Mouse (Mus musculus) layer of hippocampus, adult 11-12 months (tissue): ENCODE measurements around the gene Tti1.
"Not testable (repeated sequence)": the region's sequence is repeated elsewhere in the genome, so short reads cannot be mapped to it uniquely, and the experiment has no call there.

Experiments used
- DNase-seq: peaks from one replicate; pipeline ENCODE4 v3.0.0; 2022; ENCODE audit warnings: low spot score

Gene Tti1

GRCm38 (mm10) chr2:158028354-158028863, at the start of gene Tti1, which contains the start of gene Rprd1b:
Gene Tti1, minus strand, starts transcription at chr2:158028433.
Gene Rprd1b, plus strand, starts transcription at chr2:158028497.
- peak; percentile 94 for DNase-seq

- DNase-seq: no peak
Measured at GRCm38 (mm10) chr2:158077981-158078380, 49.7 kb upstream of the Tti1 start.

- DNase-seq: no peak
Measured at GRCm38 (mm10) chr2:158076690-158077089, 48.5 kb upstream of the Tti1 start.

GRCm38 (mm10) chr2:158074835-158075234, 46.6 kb upstream of the Tti1 start:
- no peak for DNase-seq

DNA sequence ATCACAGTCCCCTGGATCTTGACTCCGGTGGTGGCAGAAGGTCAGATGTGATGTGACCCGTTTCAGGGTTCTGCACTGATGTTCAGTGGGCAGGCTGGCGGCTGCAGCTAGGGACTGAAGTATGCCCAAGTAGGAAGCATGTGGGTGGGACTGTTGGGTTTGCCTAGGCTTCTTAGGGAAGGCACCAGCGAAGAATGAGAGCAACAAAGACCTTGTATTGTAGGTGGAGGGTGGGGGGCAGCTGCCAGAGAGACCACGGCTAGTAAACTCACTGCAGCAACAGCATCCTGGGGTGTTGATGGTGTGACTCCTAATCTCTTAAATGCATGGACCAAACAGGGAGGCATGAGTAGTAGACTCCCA, 43.4 kb upstream of the Tti1 start:
- DNase-seq: no peak

- no peak for DNase-seq
Measured at GRCm38 (mm10) chr2:158070885-158071632, 42.8 kb upstream of the Tti1 start.

- no peak for DNase-seq
Measured at GRCm38 (mm10) chr2:158068444-158068971, 40.3 kb upstream of the Tti1 start.

DNA sequence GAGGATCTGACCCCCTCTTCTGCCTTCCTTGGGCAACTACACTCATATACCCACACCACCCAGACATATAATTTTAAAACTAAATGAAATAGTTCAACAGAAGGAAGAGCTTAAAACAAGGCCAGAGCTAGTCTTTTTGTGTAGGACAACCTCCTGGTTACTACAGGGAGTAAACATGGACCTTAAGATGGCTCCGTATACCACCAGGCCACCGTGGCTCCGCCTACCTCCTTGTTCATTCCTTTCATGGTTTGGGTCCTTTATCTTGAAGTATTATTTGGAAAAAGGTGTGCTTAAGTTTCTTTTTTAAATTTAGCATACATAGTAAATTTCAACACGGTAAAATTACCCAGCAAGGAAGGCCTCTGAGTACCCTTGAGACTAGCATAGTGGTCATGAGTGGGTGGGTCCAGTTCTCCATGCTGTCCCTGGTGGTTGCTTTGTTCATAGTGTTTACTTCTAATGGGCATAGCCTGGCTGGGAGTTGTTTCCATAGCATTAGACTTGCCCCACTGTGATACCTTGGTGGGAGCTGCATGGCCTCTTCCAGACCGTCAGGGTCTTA, 39.1 kb upstream of the Tti1 start:
- DNase-seq: no peak

- DNase-seq: no peak
Measured at GRCm38 (mm10) chr2:158066456-158066855, 38.2 kb upstream of the Tti1 start.

DNA sequence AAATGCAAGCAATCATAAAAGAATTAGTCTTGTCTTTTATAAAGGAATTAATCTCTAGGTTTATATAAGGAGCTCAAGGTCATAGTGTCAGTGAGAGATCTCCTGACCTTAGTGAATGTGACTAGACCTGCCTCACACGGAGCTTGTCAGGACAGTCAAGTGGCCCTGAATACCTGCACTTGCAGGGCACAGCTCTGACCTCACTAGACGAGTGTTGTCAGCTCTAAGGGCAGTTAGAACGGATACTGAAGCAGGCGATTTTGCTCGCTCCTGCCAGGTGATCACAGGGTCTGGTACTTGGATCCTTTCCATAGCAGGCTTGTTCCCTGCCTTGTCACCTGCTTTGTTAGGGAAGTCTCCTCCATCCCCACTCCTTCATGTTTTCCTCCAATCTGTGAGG, 36.8 kb upstream of the Tti1 start:
- no peak for DNase-seq

- peak; percentile 35 for DNase-seq
Measured at GRCm38 (mm10) chr2:158064571-158065048, 36.4 kb upstream of the Tti1 start.

DNA sequence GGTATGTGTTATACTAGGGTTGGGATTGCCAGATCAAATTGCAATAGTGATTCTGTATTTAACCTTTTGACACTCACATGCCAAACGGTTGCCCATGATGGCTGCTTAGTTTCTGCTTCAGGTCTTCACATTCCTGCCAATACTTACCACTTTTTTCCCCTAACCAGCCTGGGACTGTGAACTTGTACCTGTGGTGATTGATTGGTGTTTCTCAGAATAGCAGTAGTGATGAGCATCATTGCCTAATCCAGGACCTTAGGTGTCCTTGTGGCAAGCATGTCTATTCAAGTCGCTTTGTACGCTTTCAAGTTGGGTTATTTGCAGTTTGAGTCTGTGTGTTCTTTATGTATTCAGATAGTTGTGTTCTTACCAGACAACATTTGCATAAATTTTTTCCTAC, 34.8 kb upstream of the Tti1 start:
- DNase-seq: no peak

DNA sequence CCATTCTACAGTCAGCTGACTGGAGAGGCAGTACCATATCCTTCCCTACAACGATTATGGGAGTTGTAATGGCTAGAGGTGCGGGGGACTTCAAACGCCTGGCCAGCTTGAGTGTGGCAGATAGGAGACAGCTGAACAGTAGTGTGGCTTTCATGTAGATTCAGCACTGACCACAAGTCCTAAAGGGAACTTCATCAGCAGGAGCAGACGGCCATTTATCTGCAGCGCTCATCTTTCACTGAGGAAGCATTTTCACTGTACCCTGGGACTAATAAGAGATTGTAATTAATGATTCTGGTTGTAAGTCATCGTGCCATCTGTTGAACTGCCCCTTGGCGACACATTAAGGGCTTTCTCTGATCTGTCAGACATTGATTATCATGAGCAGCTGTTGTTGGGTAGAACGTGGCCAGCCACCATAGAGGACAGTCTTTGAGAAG, 31.5 kb upstream of the Tti1 start:
- no peak for DNase-seq

GRCm38 (mm10) chr2:158058534-158058933, 30.3 kb upstream of the Tti1 start:
- peak; percentile 68 for DNase-seq

GRCm38 (mm10) chr2:158057030-158057429, 28.8 kb upstream of the Tti1 start:
- no peak for DNase-seq

- not testable (repeated sequence) for DNase-seq
Measured at GRCm38 (mm10) chr2:158055383-158055782, 27.1 kb upstream of the Tti1 start.

- no peak for DNase-seq
Measured at GRCm38 (mm10) chr2:158054596-158054995, 26.4 kb upstream of the Tti1 start.

DNA sequence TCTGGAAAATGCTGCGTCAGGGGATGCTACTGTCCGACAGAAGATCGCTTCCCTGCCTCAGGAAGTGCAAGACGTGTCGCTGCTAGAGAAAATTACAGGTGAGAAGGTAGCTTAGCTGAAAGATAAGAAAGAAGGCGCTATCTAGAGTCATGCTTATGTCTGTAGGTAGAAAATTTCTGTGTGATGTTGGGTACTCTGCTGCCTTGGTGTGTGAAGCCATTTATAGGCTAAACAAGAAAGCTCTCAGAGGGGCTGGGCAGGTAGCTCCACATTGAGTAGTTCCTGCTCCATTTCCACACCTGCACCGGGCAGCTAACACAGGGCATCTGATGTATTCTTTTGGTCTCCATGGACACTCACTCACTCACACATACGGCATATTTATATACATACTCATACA, 21.9 kb upstream of the Tti1 start:
- no peak for DNase-seq

DNA sequence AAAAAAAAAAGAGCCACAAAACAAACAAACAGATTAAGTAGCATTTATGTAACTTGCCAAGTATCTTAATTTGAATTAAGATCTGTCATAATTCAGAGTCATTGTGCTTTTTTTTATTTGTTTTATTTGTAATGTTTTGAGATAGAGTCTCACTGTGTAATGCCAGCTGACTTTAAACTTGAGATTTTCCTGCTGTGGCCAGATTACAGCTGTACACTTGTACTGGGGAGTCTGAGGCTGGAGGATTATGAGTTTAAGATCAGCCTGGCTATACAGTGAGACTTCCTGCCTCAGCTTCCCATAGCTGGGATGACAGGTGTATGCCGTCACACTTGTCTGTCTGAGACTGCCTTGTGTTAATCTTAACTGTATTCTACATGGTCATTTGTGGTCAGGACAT, 20.5 kb upstream of the Tti1 start:
- no peak for DNase-seq

DNA sequence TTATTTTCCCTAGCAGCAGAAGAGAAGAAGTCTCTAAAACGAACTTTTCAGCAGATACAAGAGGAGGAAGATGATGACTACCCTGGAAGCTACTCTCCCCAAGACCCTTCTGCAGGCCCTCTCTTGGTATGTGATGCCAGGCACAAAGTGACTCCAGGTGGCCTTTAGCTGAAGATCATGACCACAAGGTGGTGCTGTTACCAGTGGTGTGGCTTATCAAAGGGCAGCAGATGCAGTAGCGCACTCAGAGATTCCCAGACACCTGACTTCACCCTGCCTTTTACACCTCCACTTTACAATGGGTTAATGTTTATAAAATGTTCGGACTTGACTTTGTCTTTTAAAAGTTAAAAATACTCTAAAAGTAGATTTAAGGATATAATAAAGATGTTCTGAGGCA, 19.7 kb upstream of the Tti1 start:
- DNase-seq: peak; percentile 57

DNA sequence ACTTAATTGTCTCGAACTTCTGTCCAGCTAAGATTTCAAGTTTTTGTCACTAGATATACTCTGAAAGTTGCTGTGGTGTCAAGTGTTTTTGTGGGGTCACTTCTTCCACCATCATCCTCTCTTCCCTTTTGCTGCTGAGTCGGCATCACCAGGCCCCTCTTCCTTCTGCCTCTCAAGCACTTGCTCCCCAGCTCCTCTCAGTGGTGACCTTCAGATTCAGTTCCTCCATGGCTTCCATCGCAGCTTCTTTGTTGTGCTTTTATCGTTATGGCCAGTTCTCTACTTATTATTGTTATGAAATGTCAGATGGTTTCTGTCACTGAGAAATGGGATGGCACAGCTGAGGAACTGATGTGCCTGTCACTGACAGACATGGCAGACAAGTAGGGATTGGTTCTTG, 18.0 kb upstream of the Tti1 start:
- DNase-seq: no peak

DNA sequence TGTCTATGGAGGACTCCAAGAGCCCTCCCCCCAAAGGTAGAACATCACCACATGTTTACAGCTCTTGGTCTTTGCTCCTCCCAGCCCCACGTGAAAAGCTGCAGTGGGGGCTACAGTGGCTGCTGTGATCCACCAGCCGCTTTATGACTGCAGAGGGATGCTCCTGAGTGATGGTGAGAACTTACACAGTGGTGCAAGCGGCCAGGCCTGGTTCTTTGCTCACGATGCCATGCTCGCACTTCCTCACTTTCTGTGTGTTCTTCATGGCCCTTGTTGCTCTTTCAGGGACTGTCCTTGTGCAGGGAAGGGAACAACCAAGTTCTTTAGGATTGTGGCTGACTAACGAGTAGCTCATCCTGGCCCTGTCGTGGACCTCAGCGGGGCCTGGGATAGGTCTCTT, 15.3 kb upstream of the Tti1 start:
- DNase-seq: no peak

DNA sequence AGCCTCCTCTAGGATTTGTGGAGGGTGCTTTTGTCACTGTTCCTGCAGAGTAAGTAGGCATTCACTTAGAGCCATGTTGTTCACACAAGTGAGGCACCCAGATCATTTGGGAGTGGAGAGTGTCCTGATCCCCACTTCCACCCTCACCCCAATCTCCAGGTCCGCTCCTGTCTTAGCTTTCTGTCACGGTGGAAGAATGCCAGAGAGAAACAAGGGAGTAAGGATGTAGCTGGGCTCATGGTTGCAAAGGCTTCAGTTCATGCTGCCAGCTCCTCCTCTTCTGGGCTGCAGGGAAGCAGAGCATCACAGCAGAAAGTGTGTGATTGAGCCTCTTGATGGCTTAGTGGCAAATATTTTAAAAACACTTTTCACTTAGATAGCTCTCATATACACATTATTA, 12.2 kb upstream of the Tti1 start:
- no peak for DNase-seq
